Mouse (Mus musculus): ENCODE results near the gene B3gntl1. TPM values are rescaled to one million over a fixed set of nuclear protein-coding genes. Genes with fewer than 3 reads are reported as not detected.

B3gntl1 gene
- polyA plus RNA-seq, 1 experiment from 2014 or later, result 3.3 TPM

DNA sequence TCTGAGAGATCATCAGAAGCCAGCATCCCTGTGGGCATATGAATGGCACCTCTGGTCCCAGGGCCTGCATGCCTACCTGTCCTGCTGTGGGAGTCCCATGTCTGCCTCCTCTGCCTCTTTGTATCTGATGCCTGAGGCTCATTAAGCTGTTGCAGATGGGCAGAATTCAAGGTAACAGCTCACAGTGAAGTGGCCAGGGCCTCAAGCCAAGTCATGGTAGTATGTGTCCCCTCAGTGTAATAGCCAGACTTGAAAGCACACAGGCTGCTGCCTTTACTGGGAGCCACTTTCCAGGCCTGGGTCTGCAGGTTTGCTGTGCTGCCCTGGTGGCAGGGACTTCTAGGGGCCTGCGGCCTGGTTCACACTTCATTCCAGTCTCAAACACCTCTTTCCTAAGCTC, 55.6 kb downstream of the B3gntl1 start:
- Histone ChIP-seq H3K27ac (replicated peaks) (peak overlapping the region; percentile 2; the same call in 1 of the 2 replicates), H3K4me2 (replicated peaks; ENCODE audit: low read depth) (no peak overlapping the region), H3K9me3 (ENCODE audit: control insufficient read depth, low read length) (no peaks in the 10 kb centered on the region), H3K4me1 (replicated peaks; ENCODE audit: control insufficient read depth, insufficient read depth) (no peaks in the 10 kb centered on the region), H3K9ac (ENCODE audit: low read length) (no peak overlapping the region), H3K27me3 (ENCODE audit: control insufficient read depth, insufficient read depth, low read length) (no peaks in the 10 kb centered on the region), H3K4me3 (ENCODE audit: low read depth, low read length) (no peak overlapping the region), H3K36me3 (ENCODE audit: control insufficient read depth, insufficient read depth, low read length) (peaks cover 23% of the 10 kb centered on the region)
- ATAC-seq (ENCODE audit: low FRiP score, low TSS enrichment) (no peak), DNase-seq (ENCODE audit: low spot score) (no peak)
- TF ChIP-seq CTCF (IDR thresholded peaks at IDR 0.05; ENCODE audit: low read depth) (no peak), EP300 (optimal IDR thresholded peaks at IDR 0.05) (no peak)
- 96% methylated on average over 1 of the region's 1 CpGs for WGBS

- H3K36me3 ChIP-seq (ENCODE audit: control insufficient read depth, insufficient read depth, low read length), result peaks cover 21% of the 10 kb centered on the region; the same call in 1 of the 2 replicates
- no peaks in the 10 kb centered on the region for H3K4me1 ChIP-seq (replicated peaks; ENCODE audit: control insufficient read depth, insufficient read depth)
- no peak for TF ChIP-seq CTCF (IDR thresholded peaks at IDR 0.05; ENCODE audit: low read depth)
- TF ChIP-seq EP300 (optimal IDR thresholded peaks at IDR 0.05), result no peak
- 0 out of 2 replicates have a peak overlapping the region, but pooled peaks have one; percentile 2 for H3K27ac ChIP-seq (replicated peaks)
- H3K4me2 ChIP-seq (replicated peaks; ENCODE audit: low read depth), result no peak overlapping the region
- no peak for ATAC-seq (ENCODE audit: low FRiP score, low TSS enrichment)
- no peaks in the 10 kb centered on the region for H3K27me3 ChIP-seq (ENCODE audit: control insufficient read depth, insufficient read depth, low read length)
- H3K4me3 ChIP-seq (ENCODE audit: low read depth, low read length), result no peak overlapping the region
- DNase-seq (ENCODE audit: low spot score), result no peak
- H3K9ac ChIP-seq (ENCODE audit: low read length), result no peak overlapping the region
- H3K9me3 ChIP-seq (ENCODE audit: control insufficient read depth, low read length), result no peaks in the 10 kb centered on the region
Observed at GRCm38 (mm10) chr11:121616501-121616900, 56.5 kb downstream of the B3gntl1 start.

- Histone ChIP-seq H3K4me1 (replicated peaks; ENCODE audit: control insufficient read depth, insufficient read depth) (no peaks in the 10 kb centered on the region), H3K9me3 (ENCODE audit: control insufficient read depth, low read length) (no peaks in the 10 kb centered on the region), H3K36me3 (ENCODE audit: control insufficient read depth, insufficient read depth, low read length) (peaks cover 21% of the 10 kb centered on the region; the same call in 1 of the 2 replicates), H3K4me2 (replicated peaks; ENCODE audit: low read depth) (no peak overlapping the region), H3K27ac (replicated peaks) (no peak overlapping the region), H3K27me3 (ENCODE audit: control insufficient read depth, insufficient read depth, low read length) (no peaks in the 10 kb centered on the region), H3K9ac (ENCODE audit: low read length) (no peak overlapping the region), H3K4me3 (ENCODE audit: low read depth, low read length) (no peak overlapping the region)
- DNase-seq (ENCODE audit: low spot score) (no peak), ATAC-seq (ENCODE audit: low FRiP score, low TSS enrichment) (no peak)
- WGBS, result 64% methylated on average over 3 of the region's 3 CpGs
- TF ChIP-seq CTCF (IDR thresholded peaks at IDR 0.05; ENCODE audit: low read depth) (no peak), EP300 (optimal IDR thresholded peaks at IDR 0.05) (no peak)
Observed at GRCm38 (mm10) chr11:121615961-121616485, 56.9 kb downstream of the B3gntl1 start.

GRCm38 (mm10) chr11:121610976-121611375, 62.0 kb downstream of the B3gntl1 start:
- H3K36me3 ChIP-seq (ENCODE audit: control insufficient read depth, insufficient read depth, low read length), result peaks cover 13% of the 10 kb centered on the region; the same call in 1 of the 2 replicates
- H3K9me3 ChIP-seq (ENCODE audit: control insufficient read depth, low read length), result no peaks in the 10 kb centered on the region
- no peaks in the 10 kb centered on the region for H3K27me3 ChIP-seq (ENCODE audit: control insufficient read depth, insufficient read depth, low read length)
- H3K4me1 ChIP-seq (replicated peaks; ENCODE audit: control insufficient read depth, insufficient read depth), result no peaks in the 10 kb centered on the region
- no peak for ATAC-seq (ENCODE audit: low FRiP score, low TSS enrichment)
- TF ChIP-seq EP300 (optimal IDR thresholded peaks at IDR 0.05) (no peak), CTCF (IDR thresholded peaks at IDR 0.05; ENCODE audit: low read depth) (no peak)
- H3K4me3 ChIP-seq (ENCODE audit: low read depth, low read length), result no peak overlapping the region
- H3K4me2 ChIP-seq (replicated peaks; ENCODE audit: low read depth), result no peak overlapping the region
- DNase-seq (ENCODE audit: low spot score), result no peak
- no peak overlapping the region for H3K9ac ChIP-seq (ENCODE audit: low read length)
- no peak overlapping the region for H3K27ac ChIP-seq (replicated peaks)

DNA sequence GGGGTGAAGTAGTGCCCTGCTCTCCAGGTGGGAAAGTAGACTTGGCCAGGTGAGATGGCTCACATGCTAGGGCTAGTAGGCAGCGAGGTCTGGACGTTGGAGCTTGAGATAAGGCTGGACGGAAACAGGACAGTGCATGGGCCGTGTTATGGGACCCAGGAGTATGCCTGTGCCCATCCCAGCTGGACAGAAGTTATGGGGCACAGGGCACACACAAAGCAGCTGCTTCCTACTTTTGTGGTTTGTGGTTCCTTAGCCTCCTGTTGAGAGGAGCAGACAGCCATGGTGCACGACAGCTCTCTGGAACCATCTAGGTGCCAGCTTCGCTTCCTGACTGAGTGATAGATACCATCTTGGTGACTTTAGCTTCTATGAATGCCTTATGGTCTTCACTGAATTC, 67.3 kb downstream of the B3gntl1 start:
- DNase-seq (ENCODE audit: low spot score) (no peak), ATAC-seq (ENCODE audit: low FRiP score, low TSS enrichment) (no peak)
- Histone ChIP-seq H3K4me2 (replicated peaks; ENCODE audit: low read depth) (no peak overlapping the region), H3K4me1 (replicated peaks; ENCODE audit: control insufficient read depth, insufficient read depth) (no peaks in the 10 kb centered on the region), H3K9ac (ENCODE audit: low read length) (no peak overlapping the region), H3K4me3 (ENCODE audit: low read depth, low read length) (no peak overlapping the region), H3K27me3 (ENCODE audit: control insufficient read depth, insufficient read depth, low read length) (no peaks in the 10 kb centered on the region), H3K27ac (replicated peaks) (no peak overlapping the region), H3K9me3 (ENCODE audit: control insufficient read depth, low read length) (no peaks in the 10 kb centered on the region), H3K36me3 (ENCODE audit: control insufficient read depth, insufficient read depth, low read length) (peaks cover 11% of the 10 kb centered on the region)
- TF ChIP-seq EP300 (optimal IDR thresholded peaks at IDR 0.05), result no peak
- TF ChIP-seq CTCF (IDR thresholded peaks at IDR 0.05; ENCODE audit: low read depth), result no peak
- 90% methylated on average over 6 of the region's 6 CpGs for WGBS

DNA sequence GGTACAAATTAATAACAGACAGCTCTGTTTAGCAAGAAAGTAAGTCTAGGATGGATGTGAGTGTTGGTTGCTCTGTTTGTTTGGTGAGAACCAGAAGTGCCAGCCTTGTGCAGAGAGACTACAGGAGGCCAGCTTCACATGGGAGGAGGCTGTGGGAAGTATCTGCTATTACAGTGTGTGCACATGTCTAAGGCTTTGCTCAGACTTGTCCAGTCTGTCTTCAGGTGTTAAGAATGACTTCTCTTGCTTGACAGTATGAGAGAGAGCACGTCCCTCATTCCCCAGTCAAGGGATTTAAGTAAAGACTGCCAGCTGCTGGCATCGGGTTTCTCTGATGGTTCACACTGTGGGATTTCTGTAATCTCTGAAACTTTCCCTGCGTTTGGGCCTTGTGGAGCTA, 71.5 kb downstream of the B3gntl1 start:
- WGBS, result 69% methylated on average over 3 of the region's 3 CpGs
- no peaks in the 10 kb centered on the region for H3K27me3 ChIP-seq (ENCODE audit: control insufficient read depth, insufficient read depth, low read length)
- H3K4me3 ChIP-seq (ENCODE audit: low read depth, low read length), result no peak overlapping the region
- DNase-seq (ENCODE audit: low spot score) (no peak), ATAC-seq (ENCODE audit: low FRiP score, low TSS enrichment) (0 out of 2 replicates have a peak, but pooled peaks have one; percentile 42)
- TF ChIP-seq EP300 (optimal IDR thresholded peaks at IDR 0.05) (no peak), CTCF (IDR thresholded peaks at IDR 0.05; ENCODE audit: low read depth) (no peak)
- H3K36me3 ChIP-seq (ENCODE audit: control insufficient read depth, insufficient read depth, low read length), result peaks cover 6% of the 10 kb centered on the region
- no peak overlapping the region for H3K4me2 ChIP-seq (replicated peaks; ENCODE audit: low read depth)
- peak overlapping the region; percentile 74 for H3K27ac ChIP-seq (replicated peaks)
- H3K9me3 ChIP-seq (ENCODE audit: control insufficient read depth, low read length), result no peaks in the 10 kb centered on the region
- H3K4me1 ChIP-seq (replicated peaks; ENCODE audit: control insufficient read depth, insufficient read depth), result no peaks in the 10 kb centered on the region
- no peak overlapping the region for H3K9ac ChIP-seq (ENCODE audit: low read length)
